Mouse (Mus musculus) urinary bladder, postnatal 4 days (tissue): ENCODE results near the gene Adap2.

Source experiments
- DNase-seq, 2 experiments: peaks; one replicate each; pipeline ENCODE4 v3.0.0; 2021 to 2022; ENCODE audit warnings: low spot score in 2 of 2

Adap2 gene

DNA sequence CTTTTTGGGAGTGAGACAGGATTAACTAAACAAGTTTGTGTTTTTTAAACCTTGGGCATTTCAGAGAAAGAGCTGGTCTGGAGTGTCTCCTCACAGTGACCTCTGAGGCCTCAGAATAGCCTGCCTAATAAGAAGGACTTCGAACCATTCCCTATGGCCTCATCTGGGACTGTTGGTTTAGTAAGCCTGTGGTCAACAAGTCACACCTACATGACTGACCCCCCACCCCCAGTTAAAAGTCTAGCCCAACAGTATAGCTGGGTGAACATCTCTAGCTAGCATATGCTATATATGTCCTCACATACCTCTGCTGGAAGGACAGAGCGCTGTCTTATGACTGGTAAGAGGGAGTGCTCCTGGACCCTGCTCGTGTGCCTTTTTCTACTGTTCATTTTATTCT lies 45.4 kb downstream of the Adap2 start:
- no peak for DNase-seq

DNA sequence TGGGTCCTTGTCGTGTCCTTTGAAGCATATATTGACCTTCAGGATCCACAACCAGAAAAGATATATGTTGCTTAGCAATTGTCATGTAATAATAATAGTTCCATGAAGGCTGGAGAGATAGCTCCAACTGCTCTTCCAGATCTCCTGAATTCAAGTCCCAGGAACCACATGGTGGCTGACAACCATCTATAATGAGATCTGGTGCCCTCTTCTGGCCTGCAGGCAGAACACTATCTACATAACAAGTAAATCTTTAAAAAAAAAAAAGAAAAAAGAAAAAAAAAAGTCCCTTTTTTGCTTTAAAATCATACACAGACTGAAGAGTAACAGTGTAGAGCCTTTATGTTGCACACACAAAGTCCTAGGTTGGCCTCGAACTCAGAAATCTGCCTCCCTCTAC lies 45.9 kb downstream of the Adap2 start:
- DNase-seq = no peak

DNA sequence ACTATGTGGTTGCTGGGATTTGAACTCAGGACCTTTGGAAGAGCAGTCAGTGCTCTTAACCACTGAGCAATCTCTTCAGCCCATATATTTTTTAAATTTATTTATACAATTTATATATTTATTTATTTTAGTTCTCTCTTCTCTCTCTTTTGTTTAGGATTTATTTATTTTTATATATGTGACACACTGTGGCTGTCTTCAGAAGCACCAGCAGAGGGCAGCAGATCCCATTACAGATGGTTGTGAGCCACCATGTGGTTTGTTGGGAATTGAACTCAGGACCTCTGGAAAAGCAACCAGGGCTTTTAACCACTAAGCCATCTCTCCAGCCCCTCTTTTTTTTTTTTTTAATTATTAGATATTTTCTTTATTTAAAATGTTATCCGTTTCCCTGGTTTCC lies 46.4 kb downstream of the Adap2 start:
- DNase-seq = no peak

DNA sequence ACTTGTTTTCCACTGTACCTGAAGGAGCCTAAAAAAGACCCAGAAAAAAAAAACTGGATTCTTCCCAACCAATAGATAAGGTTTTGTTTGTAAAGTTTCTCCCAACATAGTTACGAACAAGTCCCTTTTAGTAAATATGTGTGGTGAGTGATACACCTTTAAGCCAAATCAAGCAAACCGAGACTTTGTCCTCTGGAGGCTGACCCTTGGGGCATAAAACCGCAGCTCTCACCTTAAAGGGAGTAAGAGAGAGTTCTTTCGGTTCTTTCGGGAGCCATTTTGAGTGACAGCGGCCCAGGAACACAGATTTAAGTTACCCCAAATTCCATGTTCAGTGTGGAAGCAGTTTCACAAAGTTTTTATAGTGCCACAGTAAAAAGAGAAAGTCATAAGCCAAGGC lies 48.4 kb downstream of the Adap2 start:
- no peak for DNase-seq

DNA sequence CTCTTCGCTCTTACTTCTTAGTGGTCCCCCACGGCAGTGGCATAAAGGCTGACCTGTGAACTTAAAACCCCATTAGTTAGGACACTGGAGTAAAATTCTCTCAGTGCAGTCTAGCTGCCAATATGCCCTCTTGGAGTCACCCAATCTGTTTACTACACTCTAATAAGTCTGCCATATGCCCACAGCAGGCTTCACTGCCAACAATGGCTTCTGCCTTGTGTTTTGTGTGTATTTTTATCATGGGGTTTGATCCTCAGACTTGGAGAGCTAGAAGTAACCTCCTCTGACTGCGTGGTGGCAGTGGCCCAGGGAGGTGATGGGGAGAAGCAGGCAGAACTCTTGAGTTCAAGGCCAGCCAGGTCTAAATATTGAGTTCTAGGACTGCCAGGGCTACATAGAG lies 50.1 kb downstream of the Adap2 start:
- no peak for DNase-seq

DNA sequence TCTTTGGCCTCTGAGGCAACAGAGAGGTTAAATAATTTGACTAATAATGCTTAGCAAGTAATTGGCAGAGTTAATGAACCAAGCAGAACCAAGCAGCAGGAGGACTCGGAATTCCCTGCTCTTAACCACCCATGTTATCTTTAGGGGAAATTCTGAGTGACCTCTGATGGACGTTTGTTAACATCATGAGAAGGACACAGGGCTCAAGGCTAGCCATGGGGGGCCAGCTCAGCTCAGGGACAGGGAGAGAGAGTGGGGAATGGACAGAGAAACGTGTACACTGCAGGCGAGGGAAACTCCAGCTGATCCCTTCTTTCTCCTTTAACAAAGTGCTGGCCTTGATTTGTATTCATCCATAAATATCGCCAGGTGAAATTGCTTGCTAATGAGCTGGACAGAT lies 51.0 kb downstream of the Adap2 start:
- DNase-seq = no peak

DNA sequence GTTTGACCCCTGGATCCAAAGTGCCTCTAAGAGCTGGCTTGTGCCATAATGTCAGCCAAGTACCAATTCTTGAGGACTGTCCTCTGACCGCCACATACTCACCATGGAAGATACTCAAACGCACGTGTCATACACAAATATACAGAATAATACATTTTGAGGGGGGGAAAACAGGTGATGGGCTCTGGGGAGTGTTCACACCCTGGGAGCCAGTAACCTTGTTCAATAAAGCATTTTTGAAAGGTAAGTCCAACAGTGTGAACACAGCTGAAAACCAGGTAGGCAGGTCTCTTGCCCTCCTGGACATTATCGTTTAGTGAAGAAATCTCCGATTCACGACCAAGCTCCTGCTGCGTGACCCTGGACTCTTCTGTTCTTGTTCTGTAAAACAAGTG lies 54.6 kb downstream of the Adap2 start:
- DNase-seq = no peak

DNA sequence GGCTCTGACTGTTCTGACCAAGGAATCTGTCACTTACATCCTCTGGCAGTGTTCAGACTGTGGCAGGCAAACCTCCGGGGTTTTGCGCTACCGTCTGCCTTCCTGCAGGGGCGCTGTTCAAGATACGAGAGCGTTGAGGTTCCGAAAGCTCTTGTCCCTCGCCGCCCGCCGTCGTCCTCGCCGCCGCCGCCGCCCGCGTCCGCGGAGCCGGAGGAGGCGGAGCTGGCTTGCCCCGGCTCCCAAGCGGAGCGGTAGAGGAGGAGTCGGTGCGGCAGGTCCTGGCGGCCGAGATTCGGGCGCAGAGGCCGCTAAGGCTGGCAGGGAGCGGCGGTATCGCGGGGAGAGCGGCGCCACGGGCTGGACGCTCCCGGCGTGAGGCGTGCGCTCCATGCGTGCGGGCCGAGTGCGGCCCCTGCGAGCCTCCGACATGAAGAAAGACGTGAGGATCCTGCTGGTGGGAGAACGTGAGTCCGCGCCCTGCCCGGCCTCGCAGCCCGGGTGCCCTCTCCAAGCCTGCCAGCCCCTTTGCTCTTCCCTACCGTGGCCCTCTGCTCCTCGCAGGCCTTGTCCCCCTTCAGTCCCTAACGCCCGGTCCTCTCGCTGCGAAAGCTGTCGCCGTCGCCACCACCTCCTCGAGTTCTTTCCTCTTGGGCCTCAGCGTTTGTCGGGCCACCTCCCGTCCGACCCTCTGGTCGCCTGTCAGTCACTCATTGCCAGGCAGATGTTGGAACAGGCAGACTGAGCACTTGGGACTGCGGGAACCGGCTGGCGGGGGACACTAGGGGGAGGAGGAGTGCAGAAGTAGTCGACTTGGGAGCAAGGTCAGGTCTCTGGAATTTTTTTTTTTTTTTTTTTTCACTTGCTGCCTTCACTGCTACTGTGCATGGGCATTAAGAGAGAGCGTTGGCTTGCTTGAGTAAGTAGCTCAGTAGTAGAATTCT lies 55.2 kb downstream of the Adap2 start, which contains the start of gene Rhot1:
Rhot1 (plus strand) TSS at position 160 of the 941 bp plus-strand sequence.
- DNase-seq = peak; percentile 93 to 98

DNA sequence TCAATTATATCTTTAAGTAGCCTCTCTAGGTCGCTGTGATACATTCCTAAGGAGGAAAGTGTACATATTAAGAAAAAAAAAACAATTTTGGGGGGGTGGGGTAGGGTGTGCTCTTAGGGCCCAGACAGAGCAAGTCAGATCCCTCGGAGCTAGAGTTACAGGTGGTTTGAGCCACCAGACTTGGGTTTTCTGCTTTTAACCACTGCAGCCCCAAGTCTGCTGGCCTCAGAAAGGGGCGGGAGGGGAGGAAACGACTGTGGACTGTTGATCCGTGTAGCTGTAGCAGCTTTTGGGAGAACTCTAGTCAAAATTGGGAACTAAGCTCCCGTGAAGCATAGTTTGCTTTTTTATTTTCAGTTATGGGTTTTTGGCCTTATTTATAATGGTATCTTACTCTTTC lies 56.4 kb downstream of the Adap2 start:
- DNase-seq = no peak

DNA sequence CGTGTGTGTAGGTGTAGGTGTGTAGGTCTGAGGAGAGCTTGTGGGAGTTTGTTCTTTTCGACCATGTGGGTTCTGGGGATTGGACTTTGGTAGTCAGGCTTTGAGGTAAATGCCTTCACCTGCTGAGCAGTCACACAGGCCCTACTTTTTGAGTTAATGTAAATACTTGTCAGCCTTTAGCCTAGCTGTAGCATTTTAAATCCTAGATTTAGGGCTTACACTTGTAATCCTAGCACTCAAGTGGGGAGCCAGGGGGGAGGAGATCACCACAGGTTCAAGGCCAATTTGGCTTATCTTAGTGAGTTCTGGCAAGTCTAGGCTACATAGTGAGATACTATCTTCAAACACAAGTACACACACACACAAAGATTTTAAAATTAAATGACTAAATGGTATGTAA lies 58.4 kb downstream of the Adap2 start:
- no peak for DNase-seq

DNA sequence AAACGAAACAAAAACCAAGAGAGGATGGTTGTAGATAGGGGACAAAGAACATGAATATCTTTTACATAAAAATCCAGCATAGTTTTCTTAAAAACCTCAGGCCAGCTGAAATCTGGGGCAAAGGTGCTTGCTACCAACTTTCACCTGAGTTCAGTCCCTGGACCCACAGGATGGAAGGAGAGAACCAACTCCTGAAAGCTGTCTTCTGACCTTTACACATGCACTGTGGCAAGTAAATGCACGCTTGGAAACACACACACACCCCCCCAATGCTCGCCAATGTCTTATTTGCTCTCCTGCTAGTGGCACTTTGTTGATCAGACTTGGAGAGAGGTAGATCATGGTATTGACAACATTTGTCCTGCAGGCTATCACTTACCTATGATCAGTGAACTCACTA lies 61.4 kb downstream of the Adap2 start:
- no peak for DNase-seq

DNA sequence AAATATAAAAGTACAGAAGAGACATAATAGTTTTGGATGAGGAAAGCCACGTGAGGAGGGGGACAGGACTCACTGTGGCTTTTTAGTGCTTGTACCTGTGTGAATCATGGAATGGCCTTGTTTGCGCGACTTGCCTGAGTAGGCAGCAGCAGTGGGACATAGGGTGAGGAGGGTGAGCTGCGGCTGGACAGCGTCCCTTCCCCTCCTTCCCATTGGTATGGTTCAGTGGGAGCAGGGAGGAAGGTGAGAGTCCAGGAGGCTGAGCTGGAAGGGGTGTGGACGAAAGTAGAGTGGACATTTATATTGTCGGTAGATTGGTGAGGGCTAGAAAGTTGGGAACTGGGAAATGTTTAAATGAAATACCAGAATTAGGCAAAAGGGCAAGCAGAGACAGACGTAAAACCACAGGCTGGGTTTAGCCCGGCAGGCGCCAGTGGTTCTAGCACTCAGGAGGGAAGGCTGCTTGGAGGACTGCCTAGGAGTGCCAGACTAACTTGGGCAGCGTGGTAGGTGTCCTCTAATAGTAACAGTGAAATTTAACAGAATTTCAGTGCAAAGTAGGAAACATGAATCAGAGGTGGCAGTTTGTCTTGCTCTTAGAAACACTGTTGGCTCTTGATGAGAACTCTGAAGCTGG lies 64.9 kb downstream of the Adap2 start:
- DNase-seq = no peak
